Mouse (Mus musculus): ENCODE results near the gene Gm39115.
A peak's percentile ranks its signal among the peaks of the same experiment; 100 is the strongest.

The Gm39115 gene

DNA sequence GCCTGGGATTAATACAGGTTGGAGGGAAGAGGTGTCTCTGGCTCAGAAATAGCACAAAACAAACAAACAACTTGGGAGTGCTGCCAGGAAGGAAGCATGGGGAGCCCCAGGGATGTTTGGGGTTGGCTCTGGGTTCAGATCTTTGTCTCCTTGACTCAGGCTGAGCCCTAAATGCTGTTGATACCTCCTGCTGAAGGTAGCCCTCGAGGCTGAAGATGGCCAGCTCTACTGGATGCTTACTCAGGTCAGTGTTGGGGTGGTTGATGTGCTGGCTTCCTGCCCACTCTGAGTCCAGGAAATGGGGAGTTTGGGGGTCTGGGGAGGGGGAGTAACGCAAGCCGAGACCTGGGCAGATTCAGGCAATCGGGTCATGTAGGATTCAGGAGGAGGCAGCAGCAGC lies 39.1 kb downstream of the Gm39115 start:
- no peak for DNase-seq (ENCODE audit: extremely low spot score, low spot score)

DNA sequence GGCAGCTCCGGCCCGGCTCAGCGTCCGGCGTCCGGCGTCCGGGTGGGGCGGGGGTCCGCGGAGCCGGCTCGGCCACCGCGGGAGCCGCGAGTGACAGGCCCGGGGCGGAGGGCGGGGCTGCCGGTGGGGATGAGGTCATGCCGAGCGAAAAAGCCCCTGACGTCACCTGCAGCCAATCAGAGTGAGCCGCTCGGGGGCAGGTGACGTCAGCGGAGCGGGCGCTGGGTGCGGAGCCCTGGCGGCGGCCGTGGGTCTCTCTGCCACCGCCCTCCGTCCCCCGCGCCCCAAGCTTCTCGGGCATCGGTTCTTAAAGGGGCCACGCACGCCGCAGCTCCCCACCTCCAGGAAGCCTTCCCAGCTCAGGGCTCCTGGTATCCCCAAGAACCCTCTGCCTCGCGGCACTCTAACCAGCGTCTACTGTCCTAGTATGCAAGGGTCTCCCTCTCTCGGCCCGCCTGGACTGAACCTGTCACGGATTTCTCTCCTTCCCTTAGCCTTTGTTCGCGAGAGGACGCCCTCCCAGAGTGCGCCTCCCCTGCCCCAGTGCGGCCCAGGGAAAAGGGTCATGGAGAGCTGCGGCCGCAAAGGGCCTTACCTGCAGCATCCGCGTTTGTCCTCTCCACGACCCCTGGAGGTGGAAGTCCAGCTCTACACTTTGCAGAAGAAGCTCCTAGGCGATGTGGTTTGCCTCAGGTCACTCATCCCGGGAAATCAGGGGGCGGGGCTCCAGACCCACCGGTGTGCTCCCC lies 40.5 kb downstream of the Gm39115 start, which contains the start of gene Dusp8:
Gene Dusp8 (minus strand): TSS at position 661 of the 749 bp plus-strand sequence.
- peak; percentile 91 for DNase-seq (ENCODE audit: extremely low spot score, low spot score)

DNA sequence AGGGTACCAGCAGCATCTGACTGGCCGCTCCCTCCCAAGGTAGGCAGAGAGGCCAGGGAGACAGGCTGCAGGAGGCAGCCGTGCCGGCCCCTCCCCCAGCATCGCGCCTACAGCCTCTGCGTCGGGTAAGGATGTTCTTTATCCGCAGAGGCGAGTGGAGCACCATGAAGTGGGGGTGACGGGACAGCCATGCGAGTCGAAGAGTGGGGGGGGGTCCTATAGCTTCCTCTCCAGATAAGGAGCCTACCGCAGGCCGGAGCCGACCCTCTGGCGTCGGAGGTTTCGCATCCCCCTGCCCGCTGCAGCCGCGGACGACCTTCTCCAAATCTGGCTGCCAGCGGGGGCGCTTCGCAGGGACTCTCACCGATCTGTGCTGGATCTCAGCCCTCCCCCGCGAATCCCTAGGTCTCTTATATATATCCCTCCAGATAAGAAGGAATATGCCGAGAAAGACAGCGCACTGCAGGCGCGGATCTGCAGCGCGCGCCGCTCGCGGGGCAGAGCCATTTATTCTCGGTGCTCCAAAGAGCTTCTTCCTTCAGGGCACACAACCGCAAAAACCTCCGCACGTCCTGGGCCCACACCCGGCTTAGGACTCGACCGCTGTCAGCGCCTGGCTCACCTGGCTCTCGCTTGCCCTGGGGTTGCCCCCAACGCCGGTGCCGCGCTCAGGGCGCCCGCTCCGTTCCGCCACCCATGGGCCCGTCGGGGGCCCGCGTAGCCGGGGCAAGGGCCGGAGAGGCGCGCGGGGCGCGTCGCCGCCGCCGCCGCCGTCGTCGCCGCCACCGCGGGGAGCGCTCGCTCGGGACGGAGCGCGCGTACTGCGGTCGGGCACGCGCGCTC lies 41.3 kb downstream of the Gm39115 start:
- peak; percentile 34 for DNase-seq (ENCODE audit: extremely low spot score, low spot score)

- no peak for DNase-seq (ENCODE audit: extremely low spot score, low spot score)
Measured at GRCm38 (mm10) chr7:142093696-142094240, 42.1 kb downstream of the Gm39115 start.

DNA sequence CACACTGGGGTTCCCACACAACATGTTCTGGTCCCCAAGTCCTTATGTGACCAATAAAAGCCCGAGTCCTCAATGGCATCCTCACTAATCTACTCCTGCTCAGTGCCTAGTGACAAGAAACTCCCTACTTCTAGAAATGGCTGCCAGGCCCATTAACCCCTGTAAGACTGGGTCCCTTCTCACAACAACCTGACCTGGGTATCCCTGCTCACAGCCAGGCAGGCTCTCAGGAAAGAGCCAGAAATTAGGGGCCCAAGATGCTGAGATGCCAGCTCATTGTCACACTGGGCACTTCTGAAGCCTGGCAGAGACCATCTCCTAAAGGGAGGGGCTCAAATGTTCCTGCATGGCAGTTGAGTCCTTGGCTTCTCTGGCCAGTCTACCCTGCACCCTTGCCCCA lies 42.8 kb downstream of the Gm39115 start:
- DNase-seq (ENCODE audit: extremely low spot score, low spot score), result no peak

- no peak for DNase-seq (ENCODE audit: extremely low spot score, low spot score)
Measured at GRCm38 (mm10) chr7:142091848-142092247, 44.0 kb downstream of the Gm39115 start.

DNA sequence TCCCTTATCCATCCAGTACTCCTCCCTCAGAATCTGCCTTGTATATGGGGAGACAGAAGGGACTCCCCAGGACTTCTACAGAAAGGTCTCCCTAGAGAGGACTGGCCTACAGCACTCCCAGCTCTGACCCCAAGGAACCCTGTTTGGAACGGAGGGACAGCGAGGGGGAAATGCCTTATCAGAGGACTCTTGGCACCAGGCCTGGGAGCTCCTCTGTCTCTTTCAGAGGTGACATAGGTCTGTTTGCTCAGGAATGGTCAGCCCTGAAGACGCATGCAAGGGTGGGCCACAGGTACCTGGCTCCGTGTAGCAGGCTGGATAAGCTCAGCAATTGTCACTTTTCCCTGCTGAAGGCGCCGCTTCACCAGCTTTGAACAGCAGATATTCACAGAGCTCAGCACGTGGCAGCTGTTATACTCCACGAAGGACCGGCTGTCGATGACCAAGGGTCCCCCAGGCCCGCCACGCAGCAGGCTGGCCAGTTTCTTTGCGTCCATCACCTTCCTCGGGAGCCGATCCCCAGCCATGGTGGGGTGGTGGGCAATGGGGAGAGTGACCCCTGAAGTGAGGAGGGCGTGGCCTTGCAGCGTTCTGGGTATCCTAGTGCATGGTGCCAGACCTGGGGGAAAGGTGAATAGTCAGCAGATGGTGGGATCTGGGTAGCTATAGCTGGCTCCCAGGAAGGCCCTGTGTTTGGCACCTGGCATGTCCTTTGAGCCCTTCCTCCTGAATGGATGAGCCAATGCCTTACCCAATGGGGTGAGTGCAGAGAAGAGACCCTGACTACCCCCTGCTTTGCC lies 46.0 kb downstream of the Gm39115 start:
- DNase-seq (ENCODE audit: extremely low spot score, low spot score), result no peak

DNA sequence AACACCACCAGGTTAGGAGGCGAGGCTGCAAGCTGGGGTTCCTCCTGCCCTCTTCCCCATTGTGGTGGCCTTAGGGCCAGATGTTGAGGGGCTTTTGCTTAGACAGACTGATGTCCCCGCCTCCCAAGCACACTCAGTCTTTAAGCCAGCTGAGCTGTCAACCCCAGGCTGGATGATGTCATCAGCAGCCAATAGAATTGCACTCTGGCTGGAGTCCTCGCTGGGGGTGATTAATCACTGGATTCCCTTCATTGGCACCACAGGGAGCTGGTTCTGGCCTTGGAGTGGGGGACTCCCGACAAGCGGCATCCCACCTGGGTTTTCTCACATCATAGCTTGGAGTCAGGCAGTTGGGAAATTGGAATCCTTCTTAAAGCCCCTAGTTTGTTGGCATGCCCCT lies 46.9 kb downstream of the Gm39115 start:
- DNase-seq (ENCODE audit: extremely low spot score, low spot score), result peak; percentile 82

DNA sequence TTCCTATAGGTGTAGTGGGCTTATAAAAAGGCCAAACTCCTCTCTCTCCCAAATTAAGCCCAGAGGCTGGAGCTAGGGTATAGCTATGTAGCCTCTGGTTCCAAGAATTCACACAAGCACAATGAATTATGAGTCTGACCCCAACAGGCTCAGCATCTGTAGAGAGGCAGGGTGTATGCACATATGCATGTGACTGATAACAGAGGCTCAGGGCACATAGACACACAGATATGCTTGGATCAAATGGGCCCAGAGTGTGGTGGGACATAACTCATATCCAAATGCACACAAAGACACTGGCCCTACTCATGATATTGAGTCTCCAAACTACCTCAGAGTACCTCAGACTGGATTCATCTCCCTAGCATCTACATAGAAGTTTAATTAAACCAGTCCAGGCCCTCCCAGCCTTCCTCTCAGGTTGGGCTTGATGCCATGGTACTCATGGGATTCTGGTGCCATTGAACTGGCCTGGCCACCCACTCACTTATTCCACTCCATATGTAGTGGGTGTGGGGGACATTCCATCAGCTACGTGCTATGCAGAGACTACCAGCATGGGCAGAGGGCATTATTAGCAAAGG lies 48.7 kb downstream of the Gm39115 start:
- no peak for DNase-seq (ENCODE audit: extremely low spot score, low spot score)

DNA sequence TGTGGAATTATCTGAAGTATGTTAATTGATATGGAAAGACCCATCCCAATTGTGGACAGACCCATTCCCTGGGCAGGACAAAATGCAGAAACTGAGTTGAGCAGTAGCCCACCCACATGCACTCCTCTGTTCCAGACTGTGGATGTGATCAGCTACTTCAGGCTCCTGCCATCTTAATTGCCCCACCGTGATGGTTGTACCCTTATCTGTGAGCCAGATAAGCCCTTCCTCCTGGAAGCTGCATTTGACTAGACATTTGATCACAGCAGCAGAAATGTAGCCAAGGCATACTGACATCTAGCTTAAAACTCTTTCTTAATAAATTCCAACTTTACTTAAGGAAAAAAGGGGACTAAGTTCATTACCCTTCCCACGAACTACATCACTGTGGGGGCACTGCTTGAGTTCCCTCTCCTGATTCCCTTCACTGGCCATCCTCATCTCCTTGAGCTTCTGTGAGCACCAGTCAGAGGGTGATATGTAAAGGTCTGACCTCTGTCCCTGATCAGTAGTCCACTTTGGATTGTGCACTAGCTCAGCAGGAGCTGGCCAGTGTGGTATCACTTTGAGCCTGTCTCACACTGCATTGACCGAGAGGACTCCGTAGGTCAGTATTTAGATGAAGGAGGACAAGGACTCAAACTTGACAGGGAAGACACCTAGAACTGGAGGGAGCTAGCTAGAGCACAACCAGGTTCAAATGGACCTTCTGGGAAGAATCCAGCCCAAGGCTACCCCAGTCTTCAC lies 49.5 kb downstream of the Gm39115 start:
- no peak for DNase-seq (ENCODE audit: extremely low spot score, low spot score)
